Mouse (Mus musculus): ENCODE measurements around the gene Fam135a.

DNA sequence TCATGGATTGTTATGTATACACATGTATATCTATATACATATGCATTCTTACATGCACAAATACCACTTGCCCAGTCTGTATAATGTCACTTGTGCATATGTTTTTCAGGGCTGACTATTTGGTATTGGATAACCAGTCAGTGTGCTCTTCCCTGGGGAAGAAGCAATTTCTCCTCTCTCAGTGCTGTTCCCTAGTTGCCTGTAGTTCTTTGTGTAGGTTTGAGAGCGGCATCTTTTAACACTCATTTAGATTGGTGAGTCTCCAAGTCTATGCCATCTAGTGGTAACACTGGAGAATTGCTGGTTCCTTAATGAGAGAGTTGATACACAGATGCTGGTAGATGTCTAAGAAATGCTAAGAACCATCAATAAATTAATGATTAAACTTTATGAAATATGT is 34.7 kb upstream of the Fam135a start:
- TF ChIP-seq CTCF (IDR thresholded peaks at IDR 0.05; ENCODE audit: low read depth): peak; percentile 73
- no peak for TF ChIP-seq EP300 (IDR thresholded peaks at IDR 0.05; ENCODE audit: low read depth)
